Mouse (Mus musculus) megakaryocyte, embryonic 14.5 days (primary cell): Measurements from ENCODE around the gene Vmn1r83. TPM values are rescaled to one million over a fixed set of nuclear protein-coding genes. Genes with fewer than 3 reads are reported as not detected.

ENCODE experiments used
- H3K27me3 ChIP-seq: replicated peaks from 2 replicates; pipeline ENCODE3; 2012; ENCODE audit warnings: inconsistent platforms
- H3K36me3 ChIP-seq: replicated peaks from 2 replicates; pipeline ENCODE3; 2012; ENCODE audit warnings: low read length, inconsistent platforms, mixed read lengths
- H3K4me1 ChIP-seq: 2 replicates; pipeline ENCODE4 v1.6.1; 2012; ENCODE audit warnings: inconsistent platforms
- H3K4me3 ChIP-seq: replicated peaks from 2 replicates; pipeline ENCODE3; 2012; ENCODE audit warnings: moderate library complexity, mild to moderate bottlenecking, inconsistent platforms
- H3K9me3 ChIP-seq: 2 replicates; pipeline ENCODE4 v1.6.1; 2012; ENCODE audit warnings: inconsistent platforms
- FLI1 ChIP-seq: IDR thresholded peaks from 2 replicates; pipeline ENCODE4 v1.6.1; 2012; ENCODE audit warnings: low read length, inconsistent platforms, mixed read lengths
- GATA1 ChIP-seq: IDR thresholded peaks from 3 replicates; pipeline ENCODE4 v1.6.1; 2012; ENCODE audit warnings: mixed read lengths, low read length, inconsistent platforms, borderline replicate concordance
- polyA plus RNA-seq: library from polyadenylated mRNA; stranded (reverse); fragments of >175 nt; gene quantifications from 2 replicates; pipeline ENCODE4 v1.2.3, GENCODE M21; 2012; ENCODE audit warnings: low replicate concordance; ENCODE audit not compliant: insufficient read depth

Vmn1r83 gene
- polyA plus RNA-seq = not detected in 2 replicates

- Histone ChIP-seq H3K36me3 (no peaks in the 10 kb centered on the region), H3K4me3 (no peak within 1 kb of the TSS), H3K27me3 (no peaks in the 10 kb centered on the region), H3K4me1 (no peaks in the 10 kb centered on the region), H3K9me3 (peaks cover 14% of the 10 kb centered on the region)
- TF ChIP-seq FLI1 (no peak), GATA1 (no peak)
Measured at GRCm38 (mm10) chr7:12329381-12329780, at the start of gene Vmn1r83. Gene Vmn1r83, minus strand, starts transcription at chr7:12329481.

GRCm38 (mm10) chr7:12369173-12369572 lies 39.9 kb upstream of the Vmn1r83 start, which contains the start of gene Vmn1r84:
Gene Vmn1r84, minus strand, starts transcription at chr7:12369273.
- Histone ChIP-seq H3K4me1 (no peaks in the 10 kb centered on the region), H3K36me3 (no peaks in the 10 kb centered on the region), H3K27me3 (no peaks in the 10 kb centered on the region), H3K9me3 (no peaks in the 10 kb centered on the region), H3K4me3 (no peak within 1 kb of the TSS)
- TF ChIP-seq FLI1 = no peak
- no peak for TF ChIP-seq GATA1

- TF ChIP-seq FLI1 (no peak), GATA1 (no peak)
- H3K9me3 ChIP-seq = peaks cover 2% of the 10 kb centered on the region
Measured at GRCm38 (mm10) chr7:12300130-12300529, 29.2 kb downstream of the Vmn1r83 start, which contains the start of gene Vmn1r82. Gene Vmn1r82, plus strand, starts transcription at chr7:12300430.

More at GRCm38 (mm10) chr7:12300130-12300529, 29.2 kb downstream of the Vmn1r83 start, which contains the start of gene Vmn1r82:
- no peak within 1 kb of the TSS for H3K4me3 ChIP-seq
- H3K36me3 ChIP-seq = no peaks in the 10 kb centered on the region
- no peaks in the 10 kb centered on the region for H3K27me3 ChIP-seq
- H3K4me1 ChIP-seq = no peaks in the 10 kb centered on the region

Other genes starting within 250 kb of the Vmn1r83 start
- gene Vmn1r78, start 179.2 kb downstream of the Vmn1r83 start, polyA plus RNA-seq = not detected in 2 replicates
- gene Vmn1r79, start 158.2 kb downstream of the Vmn1r83 start, polyA plus RNA-seq = not detected in 2 replicates
- gene Vmn1r80, start 140.2 kb downstream of the Vmn1r83 start, polyA plus RNA-seq = 0.03 TPM in 1 of 2 replicates, not detected in the other
- gene Vmn1r81, start 61.2 kb downstream of the Vmn1r83 start, polyA plus RNA-seq = not detected in 2 replicates
- not detected in 2 replicates for gene Vmn1r82, start 29.1 kb downstream of the Vmn1r83 start, polyA plus RNA-seq
- 2.0 TPM in 1 of 2 replicates, not detected in the other for gene Vmn1r84, start 39.8 kb upstream of the Vmn1r83 start, polyA plus RNA-seq
- gene Zfp551, start 93.3 kb upstream of the Vmn1r83 start, polyA plus RNA-seq = not detected in 2 replicates
- 1.1 and 1.3 TPM in 2 replicates for gene Zfp606, start 148.8 kb upstream of the Vmn1r83 start, polyA plus RNA-seq
- gene 2900092C05Rik, start 183.0 kb upstream of the Vmn1r83 start, polyA plus RNA-seq = not detected in 2 replicates